Mouse (Mus musculus) bone marrow macrophage, adult 2 months (primary cell): ENCODE data around the gene Mlkl. TPM values are rescaled to one million over a fixed set of nuclear protein-coding genes. Genes with fewer than 3 reads are reported as not detected.

ENCODE experiments used
- H3K27ac ChIP-seq: 2 replicates; pipeline ENCODE4 v1.5.1; 2012; ENCODE audit warnings: low read depth, low read length; ENCODE audit not compliant: insufficient read depth
- H3K4me1 ChIP-seq: 2 replicates; pipeline ENCODE4 v1.6.1; 2012; ENCODE audit warnings: low read length; ENCODE audit not compliant: control insufficient read depth, insufficient read depth
- H3K4me3 ChIP-seq: 2 replicates; pipeline ENCODE4 v1.5.1; 2012; ENCODE audit warnings: mild to moderate bottlenecking, low read length, moderate library complexity; ENCODE audit not compliant: insufficient read depth
- CTCF ChIP-seq: IDR thresholded peaks from 2 replicates; pipeline ENCODE4 v1.5.1; 2012; ENCODE audit warnings: low read depth, mild to moderate bottlenecking, low read length, moderate library complexity
- POLR2A ChIP-seq: IDR thresholded peaks from 2 replicates; pipeline ENCODE4 v1.6.1; 2012; ENCODE audit warnings: mild to moderate bottlenecking, low read depth, low read length, borderline replicate concordance
- polyA plus RNA-seq: library from polyadenylated mRNA; stranded (reverse); fragments of >200 nt; gene quantifications from 2 replicates; pipeline ENCODE4 v1.2.4, GENCODE M21; 2012; ENCODE audit not compliant: missing spikeins, insufficient read depth, insufficient read length

Gene Mlkl
- polyA plus RNA-seq, 1 experiment: 21.2 TPM

GRCm38 (mm10) chr8:111357433-111357832, 19.5 kb upstream of the Mlkl start:
- no peak overlapping the region for H3K27ac ChIP-seq
- no peaks in the 10 kb centered on the region for H3K4me1 ChIP-seq
- no peak for TF ChIP-seq POLR2A
- TF ChIP-seq CTCF: no peak
- H3K4me3 ChIP-seq: no peak overlapping the region

- no peak overlapping the region for H3K4me3 ChIP-seq
- H3K4me1 ChIP-seq: no peaks in the 10 kb centered on the region
- TF ChIP-seq POLR2A (no peak), CTCF (no peak)
- no peak overlapping the region for H3K27ac ChIP-seq
Measured at GRCm38 (mm10) chr8:111353497-111353896, 15.5 kb upstream of the Mlkl start.

GRCm38 (mm10) chr8:111352289-111352688, 14.3 kb upstream of the Mlkl start:
- Histone ChIP-seq H3K27ac (no peak overlapping the region), H3K4me3 (no peak overlapping the region), H3K4me1 (no peaks in the 10 kb centered on the region)
- TF ChIP-seq CTCF (no peak), POLR2A (no peak)

DNA sequence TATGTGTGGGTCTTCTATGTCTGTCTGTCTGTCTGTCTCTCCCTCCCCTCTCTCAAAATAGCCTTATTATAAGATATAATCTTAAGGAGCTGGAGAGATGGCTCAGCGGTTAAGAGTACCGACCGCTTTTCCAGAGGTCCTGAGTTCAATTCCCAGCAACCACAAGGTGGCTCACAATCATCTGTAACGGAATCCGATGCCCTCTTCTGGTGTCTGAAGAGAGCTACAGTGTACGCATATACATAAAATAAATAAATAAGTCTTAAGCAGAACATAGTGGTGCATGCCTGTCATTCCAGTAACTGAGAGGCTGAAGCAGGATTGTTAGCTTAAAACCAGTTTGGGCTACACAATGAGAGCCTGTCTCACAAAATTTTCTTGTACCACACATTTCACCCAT, 12.6 kb upstream of the Mlkl start:
- no peak overlapping the region for H3K4me3 ChIP-seq
- no peaks in the 10 kb centered on the region for H3K4me1 ChIP-seq
- H3K27ac ChIP-seq: no peak overlapping the region
- no peak for TF ChIP-seq CTCF
- no peak for TF ChIP-seq POLR2A

DNA sequence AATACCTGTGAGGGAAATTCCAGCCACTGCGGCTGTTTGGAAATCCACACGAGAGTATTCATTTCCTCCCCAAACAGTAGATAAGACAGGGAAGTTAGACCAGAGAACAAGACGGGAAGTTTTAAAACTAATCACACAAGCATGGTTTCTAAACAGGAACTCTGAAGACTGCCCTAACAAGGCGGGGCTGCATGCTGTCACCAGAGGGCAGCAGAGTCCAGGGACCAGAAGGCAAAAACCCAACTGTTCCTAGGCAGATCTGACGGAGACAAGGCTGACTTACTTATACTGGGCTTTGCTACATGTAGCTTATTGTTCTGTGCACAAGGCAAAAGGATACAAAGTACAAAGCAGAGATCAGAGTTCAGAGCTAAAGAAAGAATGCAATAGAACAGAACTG, 5.2 kb upstream of the Mlkl start:
- Histone ChIP-seq H3K27ac (0 out of 2 replicates have a peak overlapping the region, but pooled peaks have one; percentile 7), H3K4me1 (peaks cover 10% of the 10 kb centered on the region), H3K4me3 (no peak overlapping the region)
- peak; percentile 66 for TF ChIP-seq CTCF
- no peak for TF ChIP-seq POLR2A

DNA sequence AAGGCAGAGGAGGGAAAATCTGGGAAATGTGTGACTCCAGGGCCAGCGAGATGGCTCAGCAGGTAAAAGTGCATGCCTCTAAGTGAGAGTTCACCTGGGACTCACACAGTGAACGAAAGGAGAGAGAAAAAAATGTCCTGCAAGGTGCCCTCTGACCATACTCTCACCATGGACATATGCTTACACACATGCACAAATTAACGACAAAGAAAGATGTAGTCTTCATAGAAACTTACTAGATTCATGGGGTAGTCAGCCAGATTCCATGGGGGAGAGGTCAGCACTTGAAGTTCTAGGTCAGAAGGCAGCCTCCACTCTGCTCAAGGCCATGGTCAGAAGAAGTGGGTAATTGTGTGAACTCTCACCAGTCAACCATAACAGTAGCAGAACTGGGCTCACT, 2.2 kb upstream of the Mlkl start:
- peaks cover 14% of the 10 kb centered on the region for H3K4me1 ChIP-seq
- TF ChIP-seq POLR2A: no peak
- no peak for TF ChIP-seq CTCF
- H3K27ac ChIP-seq: no peak overlapping the region
- no peak overlapping the region for H3K4me3 ChIP-seq

DNA sequence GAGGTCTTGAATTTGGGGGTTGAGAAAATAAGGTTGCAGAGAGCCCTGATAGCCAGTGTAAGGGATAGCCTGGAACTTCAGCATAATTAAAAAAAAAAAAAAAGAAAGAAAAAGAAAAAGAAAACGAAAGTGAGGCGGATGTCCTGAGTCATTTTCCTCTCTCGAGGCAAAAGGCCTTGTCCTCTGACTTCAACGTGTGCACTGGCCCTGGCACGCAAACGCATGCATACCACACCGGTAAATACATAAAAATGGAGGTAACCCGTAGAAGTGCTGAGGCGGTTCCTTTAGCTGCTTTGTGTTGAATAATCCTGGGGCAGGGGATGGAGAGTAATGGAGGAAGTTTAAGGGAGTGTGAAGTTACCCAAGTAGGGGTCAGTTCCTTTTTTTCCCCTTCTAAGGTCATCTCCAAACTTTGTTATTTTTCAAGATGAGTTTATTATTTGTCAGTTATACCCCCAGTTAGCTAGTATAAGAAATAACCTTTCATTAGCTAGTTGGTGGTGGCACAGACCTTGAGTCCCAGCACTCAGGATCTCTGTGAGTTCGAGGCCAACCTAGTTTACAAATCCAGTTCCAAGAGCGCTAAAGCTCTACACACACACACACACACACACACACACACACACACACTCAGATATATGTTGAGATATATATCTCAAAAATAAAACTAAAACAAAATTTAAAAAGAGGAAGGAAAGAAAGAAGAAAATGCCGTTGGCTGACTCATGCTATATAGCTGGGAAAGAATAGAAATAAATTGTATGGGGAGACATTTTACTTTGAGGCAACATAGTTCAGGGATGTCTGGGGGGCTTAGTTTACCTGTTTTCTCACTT, 612 bp upstream of the Mlkl start:
- peak overlapping the region; percentile 84 for H3K27ac ChIP-seq
- TF ChIP-seq POLR2A: no peak
- no peak for TF ChIP-seq CTCF
- peaks cover 14% of the 10 kb centered on the region for H3K4me1 ChIP-seq
- H3K4me3 ChIP-seq: peak overlapping the region; percentile 71

DNA sequence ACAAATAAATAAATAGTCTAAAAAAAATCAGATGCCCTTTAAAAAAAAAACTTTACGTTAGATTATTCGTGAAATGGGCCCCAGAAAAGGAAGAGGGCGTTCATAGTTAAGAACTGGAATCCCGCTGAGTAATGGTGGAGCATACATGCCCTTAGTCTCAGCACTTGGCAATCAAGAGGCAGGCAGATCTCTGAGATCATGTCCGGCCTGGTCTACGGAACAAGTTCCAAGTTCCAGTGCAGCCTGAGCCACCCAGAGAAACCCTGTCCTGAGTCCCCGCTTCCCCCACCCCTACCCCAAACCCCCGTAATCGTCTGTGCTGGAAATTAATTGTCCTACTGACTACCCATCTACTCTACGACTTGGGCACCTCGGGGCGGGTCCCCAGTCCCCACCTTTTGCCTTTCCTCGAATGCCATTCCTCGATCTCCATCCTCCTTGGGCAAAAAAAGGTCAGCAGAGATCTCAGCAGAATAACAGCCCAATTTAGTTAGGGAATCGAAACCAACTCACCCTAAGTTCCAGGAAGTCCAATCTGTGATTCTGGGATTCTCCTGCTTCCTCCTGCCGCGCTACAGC, 577 bp downstream of the Mlkl start:
- Histone ChIP-seq H3K27ac (peak overlapping the region; percentile 84), H3K4me3 (peak overlapping the region; percentile 71), H3K4me1 (peaks cover 11% of the 10 kb centered on the region; the same call in 1 of the 2 replicates)
- TF ChIP-seq CTCF (no peak), POLR2A (no peak)

DNA sequence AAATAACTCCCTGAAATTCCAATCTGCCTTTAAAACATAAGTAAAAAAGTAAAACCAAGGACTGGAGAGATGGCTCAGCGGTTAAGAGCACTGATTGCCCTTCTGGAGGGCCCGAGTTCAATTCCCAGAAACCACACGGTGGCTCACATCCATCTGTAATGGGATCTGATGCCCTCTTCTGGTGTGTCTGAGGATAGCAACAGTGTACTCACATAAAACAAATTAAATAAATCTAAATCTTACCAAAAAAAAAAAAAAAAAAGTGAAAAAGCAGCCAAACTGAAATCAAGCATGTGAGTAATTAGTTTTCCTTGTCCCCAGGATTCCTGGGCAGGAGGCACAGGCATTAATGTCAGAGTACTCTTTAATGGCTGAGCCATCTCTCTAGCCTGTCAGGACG, 1.3 kb downstream of the Mlkl start:
- Histone ChIP-seq H3K27ac (0 out of 2 replicates have a peak overlapping the region, but pooled peaks have one; percentile 84), H3K4me1 (peaks cover 11% of the 10 kb centered on the region; the same call in 1 of the 2 replicates), H3K4me3 (peak overlapping the region; percentile 71)
- no peak for TF ChIP-seq POLR2A
- TF ChIP-seq CTCF: no peak

DNA sequence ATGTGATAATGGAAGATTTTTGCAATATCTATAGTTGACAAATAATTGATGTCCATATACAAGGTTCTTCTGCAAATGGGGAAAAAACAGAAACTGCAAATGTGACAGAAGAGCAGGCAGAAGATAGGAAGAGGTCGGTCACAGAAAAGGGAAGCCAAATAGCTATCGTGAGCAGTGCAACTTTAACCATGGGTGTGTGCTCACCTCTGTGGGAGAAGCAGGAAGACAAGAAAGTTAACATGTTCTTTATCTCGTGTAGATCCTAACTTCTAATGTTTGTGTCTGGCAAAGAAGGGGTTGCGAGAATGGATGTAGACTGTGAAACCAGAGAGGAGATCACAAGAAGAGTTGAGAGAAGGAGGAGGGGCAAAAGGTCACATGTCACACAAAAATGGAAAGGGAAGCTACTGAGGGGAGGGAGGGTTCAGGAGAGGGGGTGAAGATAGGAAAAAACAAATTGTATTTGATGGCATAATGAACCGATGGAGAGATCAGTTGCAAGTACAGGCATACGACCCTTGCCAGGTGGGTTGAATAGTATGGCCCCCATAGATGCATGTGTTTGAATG, 12.7 kb downstream of the Mlkl start:
- peak overlapping the region; percentile 70 for H3K27ac ChIP-seq
- TF ChIP-seq POLR2A: no peak
- TF ChIP-seq CTCF: no peak
- peaks cover 11% of the 10 kb centered on the region for H3K4me1 ChIP-seq
- no peak overlapping the region for H3K4me3 ChIP-seq
